Mouse (Mus musculus) megakaryocyte, embryonic 14.5 days (primary cell): ENCODE data around the gene Rars2.

Experiments used
- FLI1 ChIP-seq: IDR thresholded peaks from 2 replicates; pipeline ENCODE4 v1.6.1; 2012; ENCODE audit warnings: low read length, inconsistent platforms, mixed read lengths
- GATA1 ChIP-seq: IDR thresholded peaks from 3 replicates; pipeline ENCODE4 v1.6.1; 2012; ENCODE audit warnings: mixed read lengths, low read length, inconsistent platforms, borderline replicate concordance

GRCm38 (mm10) chr4:34577028-34577427, 37.7 kb upstream of the Rars2 start:
- TF ChIP-seq GATA1 (no peak), FLI1 (no peak)
